In the genomic region with DNA sequence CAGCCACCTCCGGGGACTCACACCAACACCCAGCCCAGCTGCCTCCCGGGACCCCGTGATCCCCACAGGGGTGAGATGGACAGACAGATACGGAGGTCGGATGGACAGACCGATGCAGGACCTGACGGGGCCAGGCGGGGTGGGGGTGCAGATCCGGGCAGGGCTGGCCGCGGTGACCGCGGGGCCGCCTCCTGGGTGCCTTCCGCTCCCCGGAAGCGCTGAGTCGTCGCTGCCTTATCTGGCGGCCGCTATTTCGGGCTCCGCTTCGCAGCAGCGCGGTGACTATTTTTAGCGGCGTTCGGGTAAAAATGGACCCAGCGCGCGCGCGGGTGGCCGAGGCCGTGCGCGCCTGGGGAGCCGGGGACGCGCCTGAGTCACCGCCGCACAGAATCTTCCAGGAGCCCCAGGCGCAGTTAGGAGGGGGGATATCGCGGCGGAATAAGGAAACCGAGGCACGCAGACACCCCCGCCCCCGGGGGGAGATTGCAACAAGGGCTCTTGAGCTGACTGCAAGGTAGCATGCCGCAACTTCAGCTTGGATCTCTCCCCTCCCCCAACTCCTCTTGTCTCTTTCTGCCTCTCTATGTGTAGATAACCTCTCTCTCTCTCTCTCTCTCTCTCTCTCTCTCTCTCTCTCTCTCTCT, we compare ENCODE assay signal across 8 mouse cellular contexts. TPM values are rescaled to one million over a fixed set of nuclear protein-coding genes. Genes with fewer than 3 reads are reported as not detected.
DNase-seq lines count a peak whose midpoint lies in the region; ATAC-seq and TF ChIP-seq lines count a peak whose summit lies in the region.

No protein-coding gene starts in this region.

- 0 out of 2 replicates have a peak, but pooled peaks cover under 1% of the 10 kb centered on the region for H3K36me3 ChIP-seq in heart, embryonic 10.5 days
- H3K36me3 ChIP-seq in kidney, embryonic 14.5 days (ENCODE audit: control insufficient read depth, insufficient read depth, low read length): no peaks in the 10 kb centered on the region
- H3K36me3 ChIP-seq in limb, embryonic 15.5 days: no peaks in the 10 kb centered on the region
- H3K36me3 ChIP-seq in midbrain, embryonic 16.5 days (ENCODE audit: control insufficient read depth, insufficient read depth, low read length): no peaks in the 10 kb centered on the region

- peak overlapping the region; percentile 81 for H3K4me3 ChIP-seq in embryonic fibroblast, embryonic 13.5 days (ENCODE audit: insufficient read depth, low read length)
- H3K4me3 ChIP-seq in heart, embryonic 10.5 days: peak overlapping the region; percentile 72
- peak overlapping the region; percentile 65 for H3K4me3 ChIP-seq in kidney, embryonic 14.5 days (ENCODE audit: low read length)
- H3K4me3 ChIP-seq in limb, embryonic 15.5 days: peak overlapping the region; percentile 62
- peak overlapping the region; percentile 75 for H3K4me3 ChIP-seq in midbrain, embryonic 16.5 days (ENCODE audit: low read depth, low read length)

- no peak for TF ChIP-seq CTCF in embryonic fibroblast, embryonic 13.5 days (IDR thresholded peaks at IDR 0.05; ENCODE audit: borderline replicate concordance, insufficient read depth, low read length)

- no peaks in the 10 kb centered on the region; the same call in 1 of the 2 replicates for H3K27me3 ChIP-seq in heart, embryonic 10.5 days (ENCODE audit: insufficient read depth, poor library complexity, severe bottlenecking)
- no peaks in the 10 kb centered on the region for H3K27me3 ChIP-seq in kidney, embryonic 14.5 days (ENCODE audit: control insufficient read depth, insufficient read depth, low read length)
- no peaks in the 10 kb centered on the region for H3K27me3 ChIP-seq in limb, embryonic 15.5 days
- no peaks in the 10 kb centered on the region for H3K27me3 ChIP-seq in midbrain, embryonic 16.5 days (ENCODE audit: control insufficient read depth, insufficient read depth, low read depth, low read length)

- WGBS in heart, embryonic 10.5 days: under 1% methylated on average over 52 of the region's 52 CpGs
- under 1% methylated on average over 51 of the region's 52 CpGs for WGBS in kidney, embryonic 14.5 days
- WGBS in limb, embryonic 15.5 days: under 1% methylated on average over 52 of the region's 52 CpGs
- WGBS in midbrain, embryonic 16.5 days: under 1% methylated on average over 52 of the region's 52 CpGs

- peak; percentile 40 for ATAC-seq in kidney, embryonic 14.5 days (ENCODE audit: low FRiP score, low TSS enrichment)
- ATAC-seq in limb, embryonic 15.5 days (ENCODE audit: insufficient number of reproducible peaks, low FRiP score, low TSS enrichment, low read depth): no peak; the same call in 1 of the 2 replicates
- ATAC-seq in midbrain, embryonic 16.5 days: peak; percentile 61

- no peaks in the 10 kb centered on the region for H3K4me1 ChIP-seq in embryonic fibroblast, embryonic 13.5 days (ENCODE audit: control insufficient read depth, insufficient read depth, low read length)
- peaks cover 60% of the 10 kb centered on the region for H3K4me1 ChIP-seq in heart, embryonic 10.5 days
- 0 out of 2 replicates have a peak, but pooled peaks cover 3% of the 10 kb centered on the region for H3K4me1 ChIP-seq in kidney, embryonic 14.5 days (ENCODE audit: control insufficient read depth, insufficient read depth, low read length)
- peaks cover 7% of the 10 kb centered on the region for H3K4me1 ChIP-seq in limb, embryonic 15.5 days
- peaks cover 14% of the 10 kb centered on the region for H3K4me1 ChIP-seq in midbrain, embryonic 16.5 days (ENCODE audit: control insufficient read depth, insufficient read depth, low read length)

- peak overlapping the region; percentile 68 for H3K9ac ChIP-seq in kidney, embryonic 14.5 days (ENCODE audit: low read depth, low read length)
- peak overlapping the region; percentile 56 for H3K9ac ChIP-seq in limb, embryonic 15.5 days
- H3K9ac ChIP-seq in midbrain, embryonic 16.5 days (ENCODE audit: low read depth, low read length): peak overlapping the region; percentile 97

- H3K9me3 ChIP-seq in heart, embryonic 10.5 days: no peaks in the 10 kb centered on the region
- H3K9me3 ChIP-seq in kidney, embryonic 14.5 days (ENCODE audit: control insufficient read depth, low read length): no peaks in the 10 kb centered on the region
- H3K9me3 ChIP-seq in limb, embryonic 15.5 days: no peaks in the 10 kb centered on the region
- no peaks in the 10 kb centered on the region for H3K9me3 ChIP-seq in midbrain, embryonic 16.5 days (replicated peaks; ENCODE audit: control insufficient read depth, low read length, poor library complexity, severe bottlenecking)

- H3K27ac ChIP-seq in embryonic fibroblast, embryonic 13.5 days (ENCODE audit: insufficient read depth, low read length): peak overlapping the region; percentile 86
- H3K27ac ChIP-seq in heart, embryonic 10.5 days: peak overlapping the region; percentile 92
- H3K27ac ChIP-seq in kidney, embryonic 14.5 days (ENCODE audit: low read depth, low read length): no peak overlapping the region
- peak overlapping the region; percentile 14; the same call in 1 of the 2 replicates for H3K27ac ChIP-seq in limb, embryonic 15.5 days
- peak overlapping the region; percentile 83 for H3K27ac ChIP-seq in midbrain, embryonic 16.5 days (ENCODE audit: low read length)

- DNase-seq in 3134 (ENCODE audit: extremely low read depth, insufficient read length, low spot score): peak; percentile 83
- peak; percentile 86 for DNase-seq in adrenal gland, postnatal 25 days
- peak; percentile 92 for DNase-seq in heart, embryonic 10.5 days (ENCODE audit: low spot score)
- peak; percentile 66 to 83 for DNase-seq in spleen, postnatal 4 days (ENCODE audit: low spot score in 2 of 2)

- peak; percentile 14; the same call in 1 of the 2 replicates for TF ChIP-seq POLR2A in embryonic fibroblast, embryonic 13.5 days (IDR thresholded peaks at IDR 0.05; ENCODE audit: low read depth, low read length)

- H3K4me2 ChIP-seq in kidney, embryonic 14.5 days (replicated peaks; ENCODE audit: low read depth, low read length): peak overlapping the region; percentile 90
- peak overlapping the region; percentile 76 for H3K4me2 ChIP-seq in limb, embryonic 15.5 days
- H3K4me2 ChIP-seq in midbrain, embryonic 16.5 days (ENCODE audit: low read length): peak overlapping the region; percentile 92

RNA-seq across cellular contexts. Expression of a gene that starts 11.7 kb away (rescaled TPM):
- 44.5 and 45.8 TPM in 2 replicates for total RNA-seq in adrenal gland, postnatal 25 days (2021)
- 44.9 and 52.2 TPM in 2 replicates for polyA plus RNA-seq in embryonic fibroblast, embryonic 13.5 days (2011; ENCODE audit: insufficient read length, low read depth, missing spikeins)
- polyA plus RNA-seq in heart, embryonic 10.5 days (2016; fragmentation: Nextera tagmentation; extraction: Ambion mirVana): 74.0 and 84.2 TPM in 2 replicates
- polyA plus RNA-seq in kidney, embryonic 14.5 days (2014; fragmentation: Nextera tagmentation; extraction: Ambion mirVana): 95.2 and 102 TPM in 2 replicates
- polyA plus RNA-seq in limb, embryonic 15.5 days (2015; fragmentation: Nextera tagmentation; extraction: Ambion mirVana): 75.7 and 75.9 TPM in 2 replicates
- polyA plus RNA-seq in midbrain, embryonic 16.5 days (2015; fragmentation: Nextera tagmentation; extraction: Ambion mirVana): 80.1 and 82.4 TPM in 2 replicates

RNA-seq across cellular contexts. Expression of a gene that starts 23.0 kb away (rescaled TPM):
- total RNA-seq in adrenal gland, postnatal 25 days (2021): 1.0 and 1.3 TPM in 2 replicates
- polyA plus RNA-seq in embryonic fibroblast, embryonic 13.5 days (2011; ENCODE audit: insufficient read length, low read depth, missing spikeins): 2.1 and 2.7 TPM in 2 replicates
- 0.24 and 0.27 TPM in 2 replicates for polyA plus RNA-seq in heart, embryonic 10.5 days (2016; fragmentation: Nextera tagmentation; extraction: Ambion mirVana)
- polyA plus RNA-seq in kidney, embryonic 14.5 days (2014; fragmentation: Nextera tagmentation; extraction: Ambion mirVana): 0.14 and 0.20 TPM in 2 replicates
- 0.29 and 0.41 TPM in 2 replicates for polyA plus RNA-seq in limb, embryonic 15.5 days (2015; fragmentation: Nextera tagmentation; extraction: Ambion mirVana)
- polyA plus RNA-seq in midbrain, embryonic 16.5 days (2015; fragmentation: Nextera tagmentation; extraction: Ambion mirVana): 0.06 TPM in 2 replicates

RNA-seq across cellular contexts. Expression of a gene that starts 26.5 kb away (rescaled TPM):
- 13.4 and 13.5 TPM in 2 replicates for total RNA-seq in adrenal gland, postnatal 25 days (2021)
- 13.3 and 13.4 TPM in 2 replicates for polyA plus RNA-seq in embryonic fibroblast, embryonic 13.5 days (2011; ENCODE audit: insufficient read length, low read depth, missing spikeins)
- 23.2 and 27.8 TPM in 2 replicates for polyA plus RNA-seq in heart, embryonic 10.5 days (2016; fragmentation: Nextera tagmentation; extraction: Ambion mirVana)
- polyA plus RNA-seq in kidney, embryonic 14.5 days (2014; fragmentation: Nextera tagmentation; extraction: Ambion mirVana): 21.9 and 26.8 TPM in 2 replicates
- 32.9 and 34.2 TPM in 2 replicates for polyA plus RNA-seq in limb, embryonic 15.5 days (2015; fragmentation: Nextera tagmentation; extraction: Ambion mirVana)
- polyA plus RNA-seq in midbrain, embryonic 16.5 days (2015; fragmentation: Nextera tagmentation; extraction: Ambion mirVana): 24.1 and 24.6 TPM in 2 replicates

RNA-seq across cellular contexts. Expression of a gene that starts 26.7 kb away (rescaled TPM):
- 6.7 and 9.3 TPM in 2 replicates for total RNA-seq in adrenal gland, postnatal 25 days (2021)
- 11.0 and 12.5 TPM in 2 replicates for polyA plus RNA-seq in embryonic fibroblast, embryonic 13.5 days (2011; ENCODE audit: insufficient read length, low read depth, missing spikeins)
- polyA plus RNA-seq in heart, embryonic 10.5 days (2016; fragmentation: Nextera tagmentation; extraction: Ambion mirVana): 12.0 and 16.2 TPM in 2 replicates
- 5.4 and 7.8 TPM in 2 replicates for polyA plus RNA-seq in kidney, embryonic 14.5 days (2014; fragmentation: Nextera tagmentation; extraction: Ambion mirVana)
- 20.0 and 24.8 TPM in 2 replicates for polyA plus RNA-seq in limb, embryonic 15.5 days (2015; fragmentation: Nextera tagmentation; extraction: Ambion mirVana)
- 2.0 and 2.8 TPM in 2 replicates for polyA plus RNA-seq in midbrain, embryonic 16.5 days (2015; fragmentation: Nextera tagmentation; extraction: Ambion mirVana)

RNA-seq across cellular contexts. Expression of a gene that starts 49.0 kb away (rescaled TPM):
- 34.8 and 42.9 TPM in 2 replicates for total RNA-seq in adrenal gland, postnatal 25 days (2021)
- 14.3 and 22.7 TPM in 2 replicates for polyA plus RNA-seq in embryonic fibroblast, embryonic 13.5 days (2011; ENCODE audit: insufficient read length, low read depth, missing spikeins)
- polyA plus RNA-seq in heart, embryonic 10.5 days (2016; fragmentation: Nextera tagmentation; extraction: Ambion mirVana): 19.2 and 19.3 TPM in 2 replicates
- polyA plus RNA-seq in kidney, embryonic 14.5 days (2014; fragmentation: Nextera tagmentation; extraction: Ambion mirVana): 11.9 and 12.6 TPM in 2 replicates
- 14.0 and 14.9 TPM in 2 replicates for polyA plus RNA-seq in limb, embryonic 15.5 days (2015; fragmentation: Nextera tagmentation; extraction: Ambion mirVana)
- 28.0 and 29.5 TPM in 2 replicates for polyA plus RNA-seq in midbrain, embryonic 16.5 days (2015; fragmentation: Nextera tagmentation; extraction: Ambion mirVana)
